Mouse (Mus musculus) right cerebral cortex, postnatal 14 days (tissue): ENCODE results near the gene Bcr.
"Not testable (repeated sequence)": the region's sequence is repeated elsewhere in the genome, so short reads cannot be mapped to it uniquely, and the experiment has no call there.

ENCODE experiments used
- DNase-seq: peaks from one replicate; pipeline ENCODE4 v3.0.0; 2022

Bcr gene

DNA sequence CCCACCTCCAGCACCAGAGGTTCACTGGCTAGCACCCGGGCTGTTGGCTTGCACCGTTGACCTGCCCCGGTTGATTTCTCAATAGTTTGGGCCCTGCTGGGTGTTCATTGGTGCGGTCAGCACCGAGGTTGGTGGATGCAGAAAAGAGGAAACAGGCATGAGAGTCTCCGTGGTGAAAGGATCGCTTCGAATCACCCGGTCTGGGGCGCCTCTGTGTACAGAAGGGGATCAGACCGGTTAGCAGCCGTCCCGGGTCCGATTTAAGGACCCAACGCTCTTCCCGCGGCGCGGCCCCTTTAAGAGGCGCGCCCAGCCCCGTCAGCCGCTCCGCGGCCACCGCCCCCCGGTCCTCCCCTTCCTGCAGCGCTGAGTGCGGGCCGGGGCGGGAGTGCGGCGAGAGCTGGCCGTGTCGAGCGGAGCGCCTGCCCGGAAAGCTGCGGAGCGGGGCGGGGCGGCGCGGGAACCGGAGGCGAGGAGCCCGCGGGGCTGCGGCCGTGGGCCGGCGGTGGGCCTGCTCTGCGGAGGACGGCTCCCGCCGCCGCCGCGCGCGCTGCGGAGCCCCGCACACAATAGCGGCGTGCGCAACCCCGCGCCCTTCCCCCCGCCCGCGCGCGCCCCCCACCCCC, at the start of gene Bcr:
Gene Bcr (plus strand): TSS at position 376 of the 626 bp plus-strand sequence.
- peak; percentile 82 for DNase-seq

GRCm38 (mm10) chr10:75010704-75011103, 49.7 kb upstream of the Bcr start:
- DNase-seq: peak; percentile 48

GRCm38 (mm10) chr10:75015465-75015864, 44.9 kb upstream of the Bcr start:
- no peak for DNase-seq

DNA sequence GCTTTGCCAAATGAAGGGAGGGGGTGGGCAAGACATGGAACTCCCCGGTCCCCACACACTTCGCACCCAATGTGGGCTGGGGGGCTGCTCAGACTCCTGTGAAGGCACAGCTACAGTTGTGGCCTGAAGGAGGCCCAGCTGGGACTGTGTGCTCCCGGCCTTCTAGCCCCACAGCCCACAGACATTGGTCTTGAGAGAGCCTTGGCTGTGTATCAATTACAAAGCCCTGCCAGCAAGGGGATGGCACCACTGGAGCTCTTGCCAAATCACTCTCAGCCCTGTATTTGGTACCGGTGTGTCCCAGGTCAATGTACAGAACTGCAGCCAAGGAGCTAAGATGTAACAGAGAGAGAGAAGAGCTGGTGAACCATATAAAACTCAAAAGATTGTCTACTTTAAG, 43.9 kb upstream of the Bcr start:
- no peak for DNase-seq

DNA sequence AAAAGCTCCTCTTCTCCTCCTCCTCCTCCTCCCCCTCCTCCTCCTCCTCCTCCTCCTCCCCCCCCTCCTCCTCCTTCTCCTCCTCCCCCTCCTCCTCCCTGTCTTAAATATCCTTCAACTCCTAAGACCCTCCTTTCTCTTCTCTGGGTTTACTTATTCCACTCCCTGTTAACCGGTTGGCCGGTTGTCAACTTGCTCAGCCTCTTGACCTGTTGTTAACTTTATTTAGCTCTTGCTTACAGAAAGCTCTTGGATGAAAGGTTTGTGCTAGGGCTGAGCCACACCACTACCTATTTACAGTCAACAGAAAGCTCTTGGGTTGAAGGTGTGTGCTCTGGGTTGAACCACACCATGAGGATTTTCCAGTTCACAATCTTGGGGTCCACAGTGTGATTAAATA, 40.1 kb upstream of the Bcr start:
- no peak for DNase-seq

DNA sequence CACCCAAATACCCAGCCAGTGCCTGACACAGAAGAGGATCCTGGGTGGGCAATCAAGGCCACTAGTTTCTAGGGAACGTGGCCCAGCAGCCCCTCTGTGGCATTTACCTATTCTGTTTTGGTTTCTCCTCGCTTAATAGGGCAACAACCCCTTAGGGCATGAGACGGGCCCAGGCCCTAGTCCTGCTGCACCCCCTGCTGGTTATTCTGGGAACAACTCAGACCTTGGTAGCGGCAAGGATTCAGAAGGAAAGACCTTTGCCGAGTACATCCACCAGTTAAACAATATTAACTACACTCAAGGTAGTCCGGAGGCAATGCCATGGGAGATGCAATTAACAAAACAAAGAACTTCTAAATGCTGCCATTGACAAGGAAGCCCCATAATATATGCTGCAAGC, 39.3 kb upstream of the Bcr start:
- DNase-seq: peak; percentile 86

DNA sequence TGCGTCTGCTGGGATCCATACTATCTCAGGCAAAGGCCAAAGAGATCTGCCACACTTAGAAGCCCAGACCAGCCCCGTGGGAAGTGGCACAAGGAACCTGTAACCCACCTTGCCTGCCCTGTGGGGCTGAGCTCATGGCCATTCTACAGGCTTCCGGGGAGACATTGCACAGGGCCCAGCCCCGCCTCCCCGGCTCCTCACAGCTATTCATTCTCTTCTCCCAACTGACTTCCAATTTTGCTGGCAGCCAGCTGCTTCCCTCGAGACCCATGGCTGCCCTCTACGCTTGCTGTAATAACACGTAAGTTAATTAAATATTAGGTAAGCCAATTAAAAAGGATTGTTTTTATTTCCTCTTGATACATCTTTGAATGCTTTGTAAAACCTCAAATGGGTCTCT, 33.9 kb upstream of the Bcr start:
- no peak for DNase-seq

DNA sequence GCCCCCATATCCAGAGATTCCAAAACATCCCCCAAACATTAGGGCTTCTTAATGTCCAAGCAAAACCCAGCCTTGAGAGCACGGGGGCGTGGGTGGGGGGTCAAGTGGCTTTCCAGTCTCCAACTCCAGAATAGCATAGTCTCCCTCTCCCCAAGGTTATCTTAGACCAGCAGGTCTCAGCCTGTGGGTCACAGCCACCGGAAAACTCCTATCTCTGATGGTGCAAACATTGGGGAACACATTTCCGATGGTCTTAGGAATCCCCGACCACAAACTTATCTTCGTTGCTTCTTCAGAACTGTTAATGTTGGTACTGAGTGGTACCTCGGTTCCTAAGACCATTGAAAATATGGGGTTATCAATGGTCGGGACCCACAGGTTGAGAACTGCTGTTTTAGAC, 31.6 kb upstream of the Bcr start:
- DNase-seq: no peak

- no peak for DNase-seq
Observed at GRCm38 (mm10) chr10:75029677-75030076, 30.7 kb upstream of the Bcr start.

- no peak for DNase-seq
Observed at GRCm38 (mm10) chr10:75030234-75030633, 30.2 kb upstream of the Bcr start.

DNA sequence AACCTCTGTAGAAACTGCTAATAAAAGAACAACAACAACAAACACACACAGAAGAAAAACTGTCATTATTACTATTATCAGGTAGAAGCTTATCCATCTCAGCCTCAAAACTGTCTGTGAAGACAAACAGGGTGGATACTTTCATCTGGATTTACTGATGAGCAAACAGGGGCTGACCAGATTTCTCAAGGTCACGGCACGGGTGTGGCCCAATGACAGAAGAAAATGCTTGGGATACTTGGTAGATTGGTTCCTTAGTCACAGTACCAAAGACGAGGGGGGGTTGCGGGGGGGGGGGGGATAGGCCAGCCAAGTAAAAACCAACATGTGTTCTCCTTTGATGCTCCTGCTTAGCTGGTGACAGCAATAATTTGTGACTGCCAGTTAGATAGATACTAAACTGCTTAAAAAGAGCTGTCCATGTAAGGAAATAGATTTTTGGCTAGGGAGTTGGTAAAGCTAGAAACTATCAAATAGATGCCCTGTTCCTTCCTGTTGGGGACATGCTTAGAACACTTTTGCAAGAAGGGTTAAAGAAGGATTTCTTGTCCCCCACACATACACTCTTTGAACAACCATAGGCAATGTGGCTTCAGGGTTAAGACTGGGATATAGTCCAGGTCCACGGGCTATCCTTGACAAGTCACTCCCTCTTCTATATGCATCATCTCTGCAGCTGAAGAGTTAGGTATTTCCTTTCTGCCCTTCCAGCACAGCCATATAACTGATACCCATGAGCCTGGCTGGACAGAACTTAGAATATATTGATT, 28.9 kb upstream of the Bcr start:
- no peak for DNase-seq

DNA sequence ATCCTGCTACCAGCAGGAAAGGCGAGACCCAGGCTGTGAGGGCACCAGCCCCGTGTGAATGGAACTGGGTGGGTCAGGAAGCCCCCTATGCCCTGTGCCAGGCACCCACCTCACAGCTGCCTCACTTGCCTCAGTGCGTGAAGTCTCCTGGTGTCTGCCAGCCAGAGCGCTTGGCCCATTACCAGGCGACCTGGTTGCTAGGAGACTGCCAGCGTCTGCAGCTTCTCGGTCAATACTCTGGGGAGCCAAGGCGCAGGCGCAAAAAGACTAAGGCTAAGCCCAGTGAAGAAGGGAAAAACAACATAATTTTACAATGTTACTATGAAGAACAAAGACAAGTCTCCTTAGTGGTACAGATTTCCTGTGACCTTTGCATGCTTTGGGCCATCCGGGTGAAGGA, 28.0 kb upstream of the Bcr start, which contains the start of gene Rsph14:
Gene Rsph14 (minus strand): TSS at position 192 of the 400 bp plus-strand sequence.
- DNase-seq: peak; percentile 87

GRCm38 (mm10) chr10:75036883-75037379, 23.5 kb upstream of the Bcr start, which contains the start of gene Rab36:
TSS of gene Rab36 (plus strand) at chr10:75037058.
- peak; percentile 96 for DNase-seq

DNA sequence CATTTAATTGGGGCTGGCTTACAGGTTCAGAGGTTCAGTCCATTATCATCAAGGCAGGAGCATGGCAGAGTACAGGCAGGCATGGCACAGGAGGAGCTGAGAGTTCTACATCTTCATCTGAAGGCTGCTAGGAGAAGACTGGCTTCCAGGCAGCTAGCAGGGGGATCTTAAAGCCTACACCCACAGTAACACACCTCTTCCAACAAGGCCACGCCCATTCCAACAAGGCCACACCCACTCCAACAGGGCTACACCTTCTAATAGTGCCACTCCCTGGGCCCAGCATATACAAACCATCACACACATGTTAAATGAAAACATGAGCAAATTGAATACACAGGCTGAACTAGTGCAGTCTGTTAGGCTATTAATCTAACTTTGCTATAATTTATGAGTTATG, 18.3 kb upstream of the Bcr start:
- not testable (repeated sequence) for DNase-seq

- DNase-seq: no peak
Observed at GRCm38 (mm10) chr10:75044459-75044858, 15.9 kb upstream of the Bcr start.

- DNase-seq: no peak
Observed at GRCm38 (mm10) chr10:75045831-75046230, 14.6 kb upstream of the Bcr start.

GRCm38 (mm10) chr10:75048711-75049110, 11.7 kb upstream of the Bcr start:
- DNase-seq: no peak

DNA sequence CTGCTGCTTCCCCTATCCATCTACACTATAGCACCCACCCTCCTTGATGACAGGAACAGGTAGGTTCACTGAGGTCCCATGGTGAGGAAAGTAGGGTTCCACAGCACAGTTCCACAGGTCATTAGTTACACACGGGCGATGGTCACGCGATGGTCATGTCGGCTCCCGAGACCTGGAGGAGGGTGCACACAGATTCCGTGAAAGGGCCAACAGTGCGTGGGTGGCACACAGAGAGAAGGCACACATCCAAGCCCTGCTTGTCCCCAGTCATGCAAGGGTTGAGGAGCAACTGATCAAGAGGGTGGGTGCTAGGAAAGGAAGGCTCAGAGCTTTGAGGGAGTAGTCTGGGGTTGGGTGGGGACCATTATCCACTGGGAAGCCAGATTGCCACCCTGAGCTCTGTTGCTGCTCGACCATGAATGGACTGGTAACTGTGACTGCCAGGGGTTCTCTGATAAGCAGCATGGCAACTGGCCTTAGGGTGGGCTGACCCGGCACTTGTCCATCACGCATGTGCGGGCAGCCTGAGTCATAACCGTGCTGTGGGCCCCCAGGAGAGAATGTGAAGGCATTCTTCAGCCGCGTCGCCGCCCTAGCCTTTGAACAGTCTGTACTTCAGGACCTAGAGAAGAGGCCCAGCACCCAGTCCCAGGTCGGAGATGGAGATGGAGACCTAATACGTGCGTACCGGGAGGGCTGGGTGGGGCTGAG, 8.9 kb upstream of the Bcr start:
- no peak for DNase-seq

DNA sequence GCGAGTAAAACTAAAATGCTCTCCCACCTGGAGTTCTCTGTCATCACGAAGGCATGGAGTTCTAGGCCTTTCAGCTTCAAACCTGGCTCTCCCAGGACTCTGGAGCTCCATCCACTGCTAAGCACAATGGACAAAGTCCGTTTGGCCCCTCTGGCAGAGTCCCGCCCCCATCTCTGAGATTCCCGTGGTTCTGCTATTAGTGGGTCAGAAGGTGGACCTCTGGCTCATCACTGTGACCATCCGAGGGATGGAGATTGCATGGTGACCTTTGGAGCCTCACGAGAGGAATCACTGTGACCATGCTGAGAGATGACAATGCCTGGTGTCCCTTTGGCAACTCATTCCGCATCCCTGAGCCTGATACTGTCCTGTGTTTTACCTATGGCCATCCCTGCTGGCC, 7.5 kb upstream of the Bcr start:
- DNase-seq: no peak

- DNase-seq: no peak
Observed at GRCm38 (mm10) chr10:75053655-75054054, 6.7 kb upstream of the Bcr start.

DNA sequence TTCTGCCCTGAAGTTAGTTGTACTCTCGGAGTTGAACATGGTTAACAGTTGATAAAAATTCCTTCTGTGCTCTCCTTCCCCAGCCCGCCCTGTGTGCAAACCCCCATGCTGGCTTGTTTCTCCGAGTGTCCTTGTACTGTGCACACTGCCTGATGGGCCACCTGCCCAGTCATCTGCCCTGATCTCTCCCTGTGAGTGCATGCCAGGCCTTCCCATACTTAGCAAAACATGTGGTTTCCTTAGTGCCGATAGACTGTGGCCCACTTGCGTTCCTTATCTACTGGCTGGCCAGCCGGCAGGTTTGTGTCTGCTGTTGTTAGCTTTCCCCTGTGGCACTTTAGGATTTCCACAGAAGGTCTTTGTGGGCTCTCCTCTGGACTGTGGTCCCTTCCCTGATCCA, 6.3 kb upstream of the Bcr start:
- no peak for DNase-seq

DNA sequence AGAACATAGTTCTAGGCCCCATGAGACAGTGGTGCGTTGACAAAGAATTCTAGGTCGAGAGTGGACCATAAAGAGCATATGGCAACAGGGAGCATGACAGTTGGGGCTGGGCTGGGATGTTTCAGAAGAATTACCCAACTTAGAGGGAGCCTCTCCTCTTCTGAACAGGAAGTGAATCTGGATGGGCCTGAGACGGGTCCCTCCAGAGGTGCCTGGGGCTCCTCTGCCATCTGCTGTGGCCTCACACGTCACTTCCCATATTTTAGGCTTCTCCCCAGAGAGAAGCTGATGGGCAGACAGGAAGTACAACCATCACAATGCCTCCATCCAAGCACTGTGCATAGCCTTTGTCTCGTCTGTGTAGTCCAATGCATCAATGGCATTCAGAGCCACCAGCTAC, 4.7 kb upstream of the Bcr start:
- no peak for DNase-seq

GRCm38 (mm10) chr10:75056255-75056654, 4.1 kb upstream of the Bcr start:
- no peak for DNase-seq

- no peak for DNase-seq
Observed at GRCm38 (mm10) chr10:75058336-75058735, 2.1 kb upstream of the Bcr start.
